Mouse (Mus musculus) Patski (cell line): ENCODE measurements around the gene Ddx50. TPM values are rescaled to one million over a fixed set of nuclear protein-coding genes. Genes with fewer than 3 reads are reported as not detected.
"Not testable (repeated sequence)": the region's sequence is repeated elsewhere in the genome, so short reads cannot be mapped to it uniquely, and the experiment has no call there.

Experiments
- ATAC-seq: fragments of 100-300 bp; one replicate; pipeline ENCODE4 v1.8.0; 2021
- CTCF ChIA-PET: fragments of 350-600 bp; sonication (Branson Sonifier 250); formaldehyde crosslinking; loops from one replicate; lab custom pipeline; 2022; ENCODE audit warnings: inconsistent platforms; lab: Charles Lee
- POLR2A ChIA-PET: fragments of 350-600 bp; sonication (Branson Sonifier 250); formaldehyde crosslinking; loops from one replicate; lab custom pipeline; 2022; ENCODE audit warnings: antibody characterized with exemption, inconsistent platforms; lab: Charles Lee
- DNase-seq: peaks from one replicate; pipeline ENCODE4 v3.0.0-alpha.2; 2011; ENCODE audit warnings: low read depth, low spot score
- H3K27me3 ChIP-seq: fragments of 371-371 bp; one replicate; pipeline ENCODE4 v1.5.1; 2021
- CTCF ChIP-seq: fragments of 100-300 bp; IDR thresholded peaks from one replicate; pipeline ENCODE4 v1.5.1; 2021
- in situ Hi-C: fragments of 300-500 bp; cut with MboI; formaldehyde crosslinking; loops from 3 replicates; pipeline ENCODE4 v1.11.1; 2018; ENCODE audit warnings: low pct_unique_long_range_greater_than_20kb, mixed read lengths
- polyA plus RNA-seq: library from polyadenylated mRNA; unstranded; gene quantifications from one replicate; pipeline ENCODE4 v1.2.3, GENCODE M21; 2021

The Ddx50 gene
- polyA plus RNA-seq, 1 experiment from 2014 or later, result 85.3 TPM

DNA sequence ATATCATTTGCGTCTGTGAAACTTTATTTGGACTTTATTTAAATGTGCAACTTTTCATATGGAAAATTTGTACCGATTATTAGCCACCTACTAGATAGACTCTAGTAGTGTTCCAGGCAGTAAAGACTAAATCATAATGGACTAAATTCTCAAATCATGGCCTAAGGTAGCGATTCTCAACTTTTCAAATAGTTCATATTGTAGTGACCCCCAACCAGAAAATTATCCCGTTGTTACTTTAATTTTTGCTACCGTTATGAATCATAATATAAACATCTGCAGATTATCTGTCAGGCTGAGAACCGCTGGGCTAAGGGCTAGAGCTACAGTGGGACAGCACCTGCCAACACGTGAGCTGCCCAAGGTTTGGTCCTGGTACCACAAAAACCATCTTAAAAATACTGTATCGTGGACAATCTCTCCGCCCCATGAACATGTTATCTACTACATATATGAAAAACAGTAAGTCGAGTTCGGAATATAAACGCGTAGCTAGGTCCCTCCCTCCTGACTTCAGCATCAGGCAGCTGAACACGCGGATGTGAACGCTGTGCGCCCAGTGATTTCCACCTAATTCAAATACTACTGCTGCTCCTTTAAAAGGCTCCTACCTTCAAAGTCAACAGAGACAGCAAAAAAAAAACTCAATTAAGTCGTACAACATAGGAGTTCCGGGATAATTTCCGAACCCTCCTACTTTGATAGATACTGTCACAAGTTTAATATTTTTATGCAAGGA lies 49.8 kb downstream of the Ddx50 start:
- no peaks in the 10 kb centered on the region for H3K27me3 ChIP-seq
- DNase-seq (no peak), ATAC-seq (no peak)
- in situ Hi-C loops, result no loop called here
- ChIA-PET CTCF (interaction anchor here (1.1 kb wide), 1 partner anchor 23 kb away, joined by 3 read pairs; the partner anchor contains the start of gene Kif1bp), POLR2A (interaction anchor here (0.7 to 0.8 kb wide), 2 partner anchors 101 to 303 kb away, joined by 3 to 5 read pairs; no protein-coding TSS in a partner anchor)
- TF ChIP-seq CTCF, result no peak

DNA sequence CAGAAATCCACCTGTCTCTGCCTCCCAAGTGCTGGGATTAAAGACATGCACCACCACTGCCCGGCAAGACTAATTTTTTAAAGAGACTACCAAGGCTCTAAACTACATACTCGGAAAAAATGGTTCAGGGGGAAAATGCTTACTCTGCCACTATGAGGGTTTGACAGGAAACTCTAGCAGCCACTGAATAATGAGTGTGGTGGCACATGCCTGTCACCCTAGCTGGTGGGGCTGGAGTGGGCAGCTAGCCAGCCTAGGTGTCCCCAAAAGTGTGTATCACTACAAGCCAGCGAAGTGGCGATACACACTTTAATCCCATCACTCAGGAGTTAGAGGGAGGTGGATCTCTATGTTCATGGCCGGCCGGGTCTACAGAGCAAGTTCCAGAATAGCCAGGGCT lies 51.0 kb downstream of the Ddx50 start:
- no peak for ATAC-seq
- H3K27me3 ChIP-seq, result no peaks in the 10 kb centered on the region
- POLR2A ChIA-PET, result no interaction called here
- no peak for DNase-seq
- CTCF ChIA-PET, result no interaction called here
- in situ Hi-C loops, result no loop called here
- no peak for TF ChIP-seq CTCF

DNA sequence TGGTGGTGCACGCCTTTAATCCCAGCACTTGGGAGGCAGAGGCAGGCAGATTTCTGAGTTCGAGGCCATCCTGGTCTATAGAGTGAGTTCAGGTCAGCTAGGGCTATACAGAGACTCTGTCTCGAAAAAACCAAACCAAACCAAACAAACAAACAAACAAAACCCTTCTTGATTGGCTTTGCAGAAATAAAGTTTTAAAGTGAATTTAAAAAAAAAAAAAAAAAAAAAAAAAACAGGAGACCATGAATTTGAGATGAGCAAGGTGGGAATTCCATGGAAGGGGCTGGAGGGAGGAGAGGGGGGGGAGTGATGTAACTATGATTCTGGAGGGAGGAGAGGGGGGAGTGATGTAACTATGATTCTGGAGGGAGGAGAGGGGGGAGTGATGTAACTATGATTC lies 51.7 kb downstream of the Ddx50 start:
- CTCF ChIA-PET, result interaction anchor here (1.1 kb wide), 1 partner anchor 20 kb away, joined by 3 read pairs; no protein-coding TSS in a partner anchor
- ATAC-seq, H3K27me3 ChIP-seq, in situ Hi-C loops, POLR2A ChIA-PET, DNase-seq: not testable (repeated sequence)

DNA sequence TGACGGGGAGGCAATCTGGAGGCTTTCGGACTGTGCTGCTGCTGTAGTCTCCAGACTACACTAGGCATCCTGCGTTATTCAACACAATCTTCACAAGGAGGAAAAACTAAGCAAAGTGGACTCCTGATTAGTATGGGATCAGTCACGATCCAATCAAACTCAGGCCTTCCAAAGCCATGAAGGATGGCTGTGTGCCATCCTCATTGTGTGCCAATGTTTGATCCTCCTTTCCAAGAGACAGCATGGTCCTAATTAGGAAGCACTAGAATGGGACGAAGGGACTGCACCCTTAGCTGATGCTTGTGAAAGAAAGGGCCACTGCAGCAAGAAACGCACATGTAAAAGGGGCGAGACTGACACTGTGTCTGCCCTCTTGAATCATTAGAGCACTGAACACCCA lies 58.5 kb downstream of the Ddx50 start:
- in situ Hi-C loops, result no loop called here
- ATAC-seq, result no peak
- DNase-seq, result no peak
- H3K27me3 ChIP-seq, result no peaks in the 10 kb centered on the region
- CTCF ChIA-PET, result no interaction called here
- POLR2A ChIA-PET, result interaction anchor here (1.6 kb wide), 1 partner anchor 14 kb away, joined by 4 read pairs; the partner anchor contains the start of gene Kif1bp
- TF ChIP-seq CTCF, result no peak

DNA sequence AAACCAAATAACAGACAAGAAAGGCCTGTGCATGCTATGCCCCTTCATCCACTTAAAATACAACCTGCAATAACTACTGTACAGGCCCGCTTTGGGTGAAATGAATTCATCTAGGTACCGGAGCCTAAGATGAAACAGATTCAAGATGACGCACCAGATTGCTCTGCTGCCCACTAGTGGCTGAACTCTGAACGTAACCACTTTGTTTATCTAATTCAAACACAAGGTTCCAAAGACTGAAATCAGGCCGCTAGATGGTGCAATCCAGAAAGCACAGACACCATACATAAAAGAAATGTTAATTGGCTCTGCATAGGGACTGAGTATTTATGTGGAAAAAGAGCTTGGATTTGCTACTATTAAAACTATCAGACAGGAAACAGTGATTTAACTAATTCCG lies 60.8 kb downstream of the Ddx50 start:
- no peaks in the 10 kb centered on the region for H3K27me3 ChIP-seq
- DNase-seq (peak; percentile 68), ATAC-seq (peak; percentile 84)
- peak; percentile 96 for TF ChIP-seq CTCF
- POLR2A ChIA-PET, result no interaction called here
- CTCF ChIA-PET, result interaction anchor here (0.6 to 3.7 kb wide), 7 partner anchors 9 to 195 kb away, joined by 3 to 35 read pairs (median 5); partner anchors contain the start of genes Ddx21 and Kif1bp
- in situ Hi-C loops, result no loop called here

DNA sequence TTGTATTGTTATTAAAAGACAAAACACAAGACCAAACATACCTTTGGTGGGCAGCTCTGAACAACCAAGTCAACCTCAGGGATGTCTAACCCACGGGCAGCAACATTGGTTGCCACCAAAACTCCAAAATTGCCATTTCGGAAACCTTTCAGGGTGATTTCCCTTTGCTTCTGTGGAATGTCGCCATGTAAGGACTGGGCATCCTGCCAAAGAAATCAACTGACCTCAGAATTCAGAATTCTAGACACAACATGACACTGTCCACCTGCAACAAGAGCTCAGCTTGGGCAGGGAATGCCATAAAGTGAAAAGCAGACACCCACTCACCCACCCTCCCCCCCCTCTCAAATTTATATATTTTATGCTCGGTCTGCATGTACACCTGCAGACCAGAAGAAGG lies 62.4 kb downstream of the Ddx50 start:
- ATAC-seq (no peak), DNase-seq (no peak)
- ChIA-PET CTCF (interaction anchor here (0.9 to 3.7 kb wide), 2 partner anchors 12 to 88 kb away, joined by 3 to 35 read pairs; partner anchors contain the start of gene Kif1bp), POLR2A (no interaction called here)
- TF ChIP-seq CTCF, result no peak
- H3K27me3 ChIP-seq, result no peaks in the 10 kb centered on the region
- in situ Hi-C loops, result no loop called here

DNA sequence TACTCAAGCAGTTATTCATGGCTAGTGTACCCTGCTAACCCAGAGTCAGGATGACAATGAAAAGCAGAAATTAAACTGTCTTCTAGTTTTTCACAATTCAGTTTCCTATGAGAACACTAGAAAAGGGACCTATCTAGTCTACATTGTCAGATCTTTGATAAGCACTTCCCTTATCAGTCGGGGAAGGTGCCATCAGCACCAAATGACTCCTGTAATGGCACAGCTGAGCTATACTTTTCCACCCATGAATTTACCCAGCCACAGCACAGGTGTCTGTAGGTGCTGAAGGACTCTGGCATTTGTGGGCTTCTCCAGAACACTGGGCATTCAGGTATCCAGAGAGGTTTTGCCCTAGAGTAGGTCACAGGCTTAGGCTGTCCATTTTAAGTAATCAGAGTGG lies 67.8 kb downstream of the Ddx50 start:
- ATAC-seq, result no peak
- ChIA-PET POLR2A (no interaction called here), CTCF (no interaction called here)

DNA sequence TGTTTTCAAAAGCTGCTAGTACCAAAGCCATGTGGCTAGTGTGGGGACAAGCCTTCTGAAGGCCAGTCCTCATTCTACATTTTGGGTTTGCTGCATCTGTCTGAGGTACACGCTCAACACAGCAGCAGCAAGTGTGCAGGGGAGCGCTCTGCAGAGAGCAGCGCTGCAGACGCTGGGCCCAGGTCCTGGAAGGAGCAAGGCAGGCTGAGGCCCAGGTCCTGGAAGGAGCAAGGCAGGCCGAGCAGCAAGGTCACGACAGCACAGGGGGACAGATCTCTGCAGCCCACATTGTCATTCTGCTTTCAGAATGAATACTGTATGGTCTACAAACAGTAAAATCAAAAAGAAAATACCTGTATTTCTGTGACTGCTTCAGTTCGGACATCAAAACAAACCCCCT lies 68.3 kb downstream of the Ddx50 start:
- CTCF ChIA-PET, result no interaction called here
- no peak for TF ChIP-seq CTCF
- ATAC-seq, result no peak
- H3K27me3 ChIP-seq, result no peaks in the 10 kb centered on the region
- in situ Hi-C loops, result no loop called here
- DNase-seq, result no peak
- POLR2A ChIA-PET, result no interaction called here

More for the DNA sequence above, 67.8 kb downstream of the Ddx50 start:
- H3K27me3 ChIP-seq, result no peaks in the 10 kb centered on the region
- in situ Hi-C loops, result no loop called here
- DNase-seq, result no peak
- no peak for TF ChIP-seq CTCF

DNA sequence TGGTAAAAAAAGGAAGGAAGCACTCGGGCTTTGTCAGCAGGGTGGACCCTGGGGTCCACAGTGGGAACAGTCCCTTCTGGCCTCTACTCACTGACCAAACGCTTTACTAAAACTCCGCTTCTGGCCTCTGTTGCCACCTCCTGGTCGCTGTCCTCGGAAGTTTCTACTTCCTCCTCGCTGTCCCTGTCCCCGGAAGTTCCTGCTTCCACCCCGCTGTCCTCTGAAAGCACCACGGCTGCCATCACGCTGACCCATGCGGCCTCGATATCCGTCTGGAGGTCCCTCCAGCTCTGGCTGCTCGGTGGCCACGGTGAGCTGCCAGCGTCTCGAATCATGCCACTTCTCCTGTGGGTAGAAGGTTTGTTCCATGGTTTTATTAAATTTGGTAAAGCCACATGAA lies 68.8 kb downstream of the Ddx50 start:
- ATAC-seq (no peak), DNase-seq (no peak)
- in situ Hi-C loops, result no loop called here
- CTCF ChIA-PET, result interaction anchor here (1.7 kb wide), 1 partner anchor 8 kb away, joined by 5 read pairs; no protein-coding TSS in a partner anchor
- no peak for TF ChIP-seq CTCF
- H3K27me3 ChIP-seq, result no peaks in the 10 kb centered on the region
- POLR2A ChIA-PET, result no interaction called here

DNA sequence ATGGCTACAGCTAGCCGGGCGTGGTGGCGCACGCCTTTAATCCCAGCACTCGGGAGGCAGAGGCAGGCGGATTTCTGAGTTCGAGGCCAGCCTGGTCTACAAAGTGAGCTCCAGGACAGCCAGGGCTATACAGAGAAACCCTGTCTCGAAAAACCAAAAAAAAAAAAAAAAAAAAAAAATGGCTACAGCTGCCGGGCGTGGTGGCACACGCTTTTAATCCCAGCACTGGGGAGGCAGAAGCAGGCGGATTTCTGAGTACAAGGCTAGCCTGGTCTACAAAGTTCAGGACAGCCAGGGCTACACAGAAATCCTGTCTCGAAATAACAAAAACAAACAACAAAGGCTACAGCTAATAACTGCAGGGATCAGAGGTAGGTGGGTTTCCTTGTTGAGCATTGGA lies 71.9 kb downstream of the Ddx50 start:
- in situ Hi-C loops, result not testable (repeated sequence)

More for the DNA sequence above, 71.9 kb downstream of the Ddx50 start:
- DNase-seq, ATAC-seq, POLR2A ChIA-PET, H3K27me3 ChIP-seq: not testable (repeated sequence)
- CTCF ChIA-PET, result interaction anchor here (1.0 to 6.4 kb wide), 2 partner anchors 10 to 22 kb away, joined by 3 to 35 read pairs; partner anchors contain the start of gene Ddx21
